Mouse (Mus musculus): ENCODE measurements around the gene Satb2. TPM values are rescaled to one million over a fixed set of nuclear protein-coding genes. Genes with fewer than 3 reads are reported as not detected.

Satb2 gene
- polyA plus RNA-seq, 1 experiment from 2014 or later, result 0.05 TPM

- Histone ChIP-seq H3K4me3 (replicated peaks) (no peak overlapping the region), H3K4me1 (replicated peaks) (no peaks in the 10 kb centered on the region), H3K4me2 (no peak overlapping the region), H3K27me3 (no peaks in the 10 kb centered on the region), H3K36me3 (no peaks in the 10 kb centered on the region), H3K9ac (no peak overlapping the region), H3K9me3 (replicated peaks) (no peaks in the 10 kb centered on the region), H3K27ac (no peak overlapping the region)
- DNase-seq (no peak), ATAC-seq (ENCODE audit: low read depth) (no peak)
- WGBS (ENCODE audit: insufficient replicate concordance), result 18% methylated on average over 1 of the region's 1 CpGs
Observed at GRCm38 (mm10) chr1:56753283-56753682, 225.2 kb downstream of the Satb2 start.

- ATAC-seq (ENCODE audit: low read depth), result no peak
- 60% methylated on average over 2 of the region's 2 CpGs for WGBS (ENCODE audit: insufficient replicate concordance)
- no peak for DNase-seq
Observed at GRCm38 (mm10) chr1:56750693-56751092, 227.8 kb downstream of the Satb2 start.

GRCm38 (mm10) chr1:56749629-56750311, 228.7 kb downstream of the Satb2 start:
- Histone ChIP-seq H3K36me3 (no peaks in the 10 kb centered on the region), H3K27ac (no peak overlapping the region), H3K4me2 (no peak overlapping the region), H3K9me3 (replicated peaks) (no peaks in the 10 kb centered on the region), H3K9ac (no peak overlapping the region), H3K4me3 (replicated peaks) (no peak overlapping the region), H3K27me3 (no peaks in the 10 kb centered on the region), H3K4me1 (replicated peaks) (no peaks in the 10 kb centered on the region)
- ATAC-seq (ENCODE audit: low read depth), result no peak
- DNase-seq, result no peak
- WGBS (ENCODE audit: insufficient replicate concordance), result 74% methylated on average over 16 of the region's 16 CpGs

More at GRCm38 (mm10) chr1:56750693-56751092, 227.8 kb downstream of the Satb2 start:
- Histone ChIP-seq H3K27ac (no peak overlapping the region), H3K4me2 (no peak overlapping the region), H3K4me3 (replicated peaks) (no peak overlapping the region), H3K36me3 (no peaks in the 10 kb centered on the region), H3K9me3 (replicated peaks) (no peaks in the 10 kb centered on the region), H3K4me1 (replicated peaks) (no peaks in the 10 kb centered on the region), H3K27me3 (no peaks in the 10 kb centered on the region), H3K9ac (no peak overlapping the region)

DNA sequence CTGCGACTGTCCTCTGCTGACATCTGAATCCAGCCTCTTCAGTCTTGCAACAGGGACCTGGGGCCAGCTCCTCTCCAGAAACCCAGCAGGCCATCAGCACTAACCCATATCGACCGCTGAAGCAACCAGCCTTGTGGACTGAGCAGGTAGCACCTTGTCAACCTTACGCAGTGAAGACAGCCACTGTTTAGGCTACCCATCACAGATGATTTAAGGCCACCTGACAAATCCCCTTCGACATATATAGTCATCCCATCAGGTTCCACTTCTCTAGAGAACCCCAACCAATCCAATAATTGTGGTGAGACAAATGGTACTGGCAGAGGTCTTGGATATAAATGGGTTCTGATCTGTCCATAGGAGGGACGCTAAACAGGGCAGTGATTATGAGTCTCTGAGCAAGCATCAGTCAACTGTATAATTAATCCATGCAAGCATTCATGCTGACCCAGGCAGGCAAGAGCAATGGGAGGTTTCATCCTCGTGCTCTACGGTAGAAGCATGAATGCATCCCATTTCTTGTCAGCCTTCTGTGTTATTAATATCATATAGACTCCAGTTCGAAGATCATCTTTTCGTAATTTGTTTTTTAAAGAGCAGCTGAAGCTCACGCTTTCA, 229.5 kb downstream of the Satb2 start:
- no peak overlapping the region for H3K4me3 ChIP-seq (replicated peaks)
- H3K36me3 ChIP-seq, result no peaks in the 10 kb centered on the region
- no peak overlapping the region for H3K9ac ChIP-seq
- H3K27ac ChIP-seq, result no peak overlapping the region
- ATAC-seq (ENCODE audit: low read depth), result no peak
- H3K27me3 ChIP-seq, result no peaks in the 10 kb centered on the region
- H3K9me3 ChIP-seq (replicated peaks), result no peaks in the 10 kb centered on the region
- H3K4me1 ChIP-seq (replicated peaks), result no peaks in the 10 kb centered on the region
- 69% methylated on average over 11 of the region's 11 CpGs for WGBS (ENCODE audit: insufficient replicate concordance)
- no peak overlapping the region for H3K4me2 ChIP-seq
- DNase-seq, result no peak

Small RNAs within 50 kb of the gene (microRNA-seq; reads per million reads assigned to microRNA genes)
- not detected for gene Gm23943

All from liver, embryonic 13.5 days (tissue).